Mouse (Mus musculus): ENCODE measurements at regions not wholly inside any gene's neighbourhood (a gene's known extent, or its start where the extent isn't known, plus 50 kb on each side); places are given as distances from the start of the nearest gene placed in this dataset.
A peak's percentile ranks its signal among the peaks of the same experiment; 100 is the strongest.

DNA sequence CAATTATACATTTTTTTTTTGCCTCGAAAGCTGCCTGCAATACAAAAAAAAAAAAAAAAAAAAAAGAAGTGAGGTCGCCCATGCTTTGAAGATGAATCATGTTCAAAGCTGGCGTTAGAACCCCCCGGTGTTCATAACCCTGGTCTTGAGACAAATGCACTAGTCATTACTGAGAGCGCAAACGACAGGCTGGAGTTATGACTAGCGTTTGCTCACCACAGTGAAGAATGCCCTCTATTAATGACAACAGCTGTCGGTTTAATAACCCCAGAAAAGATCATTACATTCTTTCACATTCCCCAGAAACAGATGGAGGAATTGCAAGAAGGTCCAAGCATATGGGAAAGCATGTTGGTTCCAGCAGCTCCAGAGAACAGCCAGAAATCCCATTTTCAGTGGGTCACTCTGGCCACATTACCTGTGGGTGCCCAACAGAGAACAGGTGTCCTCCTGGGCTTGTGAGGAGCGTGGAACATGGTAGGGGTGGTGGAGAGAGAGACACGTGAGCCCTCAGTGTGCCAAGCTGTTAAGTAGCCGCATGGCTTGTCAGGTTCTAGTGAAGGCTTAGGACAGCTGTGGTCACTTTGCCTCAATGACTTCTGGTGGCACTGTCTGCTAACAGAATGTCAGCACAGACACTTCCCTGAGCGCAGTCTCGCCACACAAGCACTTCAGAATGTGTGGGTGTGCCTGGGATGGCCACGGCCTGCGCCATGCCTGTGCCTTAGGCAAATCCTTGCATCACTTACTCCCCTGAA, 60.4 kb downstream of the Aipl1 start:
- DNase-seq (ENCODE audit: low spot score in 2 of 2) = no peak

DNA sequence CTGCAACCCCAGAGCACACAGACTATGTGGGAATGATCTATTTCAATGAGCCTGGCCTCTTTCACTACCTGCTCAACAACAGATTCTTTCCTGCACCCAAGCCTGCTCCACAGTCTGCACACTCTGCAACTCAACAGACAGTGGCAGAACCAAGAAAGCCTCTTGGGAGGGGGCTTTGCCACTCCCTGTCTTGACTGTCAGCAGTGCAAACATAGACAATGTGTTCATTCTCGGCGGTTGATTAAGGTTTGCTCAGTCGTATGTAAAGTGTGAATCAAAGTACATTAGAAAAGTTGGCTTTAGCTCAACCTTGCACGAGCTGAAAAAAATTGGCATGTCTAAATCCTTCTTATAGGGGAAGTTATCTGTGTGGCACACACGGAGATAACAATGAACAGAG, 66.0 kb downstream of the Aipl1 start:
- no peak for DNase-seq (ENCODE audit: low spot score in 2 of 2)

DNA sequence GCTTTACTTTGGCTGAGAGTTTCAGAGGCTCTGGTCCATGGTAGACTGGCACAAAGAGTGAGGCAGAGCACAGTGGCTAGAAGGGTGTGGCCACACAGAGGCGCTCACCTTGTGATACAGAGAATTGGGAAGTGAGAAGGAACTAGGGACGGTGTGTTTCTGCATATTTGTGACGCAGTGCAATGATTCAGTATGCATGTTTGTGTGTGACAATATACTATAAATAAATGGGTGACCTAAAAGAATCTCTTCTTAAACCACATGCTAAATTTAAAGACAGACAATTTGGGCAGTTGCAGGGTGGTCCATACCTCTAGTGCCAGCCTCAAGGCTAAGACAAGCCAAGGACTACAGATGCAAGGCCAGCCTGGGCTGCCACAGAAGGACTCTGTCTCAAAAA, 75.0 kb downstream of the Aipl1 start:
- no peak for DNase-seq (ENCODE audit: low spot score in 2 of 2)

DNA sequence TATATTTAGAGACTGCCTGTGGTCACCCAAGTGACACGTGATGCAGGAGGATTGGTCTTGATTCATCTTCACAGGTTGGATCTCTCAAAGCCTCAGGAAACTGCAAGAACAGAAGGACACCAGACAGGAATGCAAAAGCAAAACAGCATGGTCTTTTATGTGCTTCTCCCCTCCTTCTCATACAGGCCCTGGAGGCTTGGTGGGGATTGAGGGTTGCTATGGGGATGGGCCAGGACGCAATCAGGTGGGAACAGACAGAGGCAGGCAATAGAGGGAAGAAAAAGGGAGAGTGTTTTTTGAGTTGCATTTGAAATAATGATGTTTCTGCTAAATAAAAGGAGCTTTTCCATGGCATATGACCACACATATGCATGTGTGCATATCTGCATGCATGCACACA, 84.8 kb downstream of the Aipl1 start:
- no peak for DNase-seq (ENCODE audit: low spot score in 2 of 2)

DNA sequence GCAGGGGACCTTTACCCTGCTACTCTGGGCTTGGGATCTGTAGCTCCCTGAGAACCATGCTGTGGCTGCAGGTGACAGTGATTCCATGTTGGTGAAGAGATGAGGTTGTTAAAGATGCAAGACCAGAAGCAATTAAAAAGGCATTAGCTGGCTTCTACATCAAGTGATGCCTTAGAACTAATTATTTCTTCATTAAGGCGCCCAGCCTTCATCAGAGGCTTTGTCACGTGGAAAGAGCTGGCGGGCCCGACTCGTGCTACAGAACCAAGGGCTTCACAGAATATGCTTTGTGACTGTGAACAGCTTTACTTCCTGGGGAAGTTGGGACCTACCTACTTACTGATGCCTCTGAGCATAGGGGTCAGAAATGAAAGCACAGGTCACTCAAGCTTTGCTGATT, 90.1 kb downstream of the Aipl1 start:
- DNase-seq (ENCODE audit: low spot score in 2 of 2) = no peak

DNA sequence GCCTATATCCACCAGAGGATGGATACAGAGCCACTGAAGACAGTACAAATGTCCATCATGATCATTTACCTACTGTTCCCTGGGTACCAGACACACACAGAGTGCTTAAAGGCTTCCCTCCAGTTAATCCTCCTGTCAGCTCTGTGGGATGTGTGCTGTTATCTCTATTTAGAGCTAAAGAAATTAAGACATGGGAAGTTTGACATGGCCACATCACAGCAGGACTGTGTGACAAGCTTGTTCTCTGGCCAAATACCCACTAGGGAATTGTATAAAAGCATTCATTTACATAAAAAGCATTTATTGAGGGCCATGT, 92.3 kb downstream of the Aipl1 start:
- no peak for DNase-seq (ENCODE audit: low spot score in 2 of 2)

DNA sequence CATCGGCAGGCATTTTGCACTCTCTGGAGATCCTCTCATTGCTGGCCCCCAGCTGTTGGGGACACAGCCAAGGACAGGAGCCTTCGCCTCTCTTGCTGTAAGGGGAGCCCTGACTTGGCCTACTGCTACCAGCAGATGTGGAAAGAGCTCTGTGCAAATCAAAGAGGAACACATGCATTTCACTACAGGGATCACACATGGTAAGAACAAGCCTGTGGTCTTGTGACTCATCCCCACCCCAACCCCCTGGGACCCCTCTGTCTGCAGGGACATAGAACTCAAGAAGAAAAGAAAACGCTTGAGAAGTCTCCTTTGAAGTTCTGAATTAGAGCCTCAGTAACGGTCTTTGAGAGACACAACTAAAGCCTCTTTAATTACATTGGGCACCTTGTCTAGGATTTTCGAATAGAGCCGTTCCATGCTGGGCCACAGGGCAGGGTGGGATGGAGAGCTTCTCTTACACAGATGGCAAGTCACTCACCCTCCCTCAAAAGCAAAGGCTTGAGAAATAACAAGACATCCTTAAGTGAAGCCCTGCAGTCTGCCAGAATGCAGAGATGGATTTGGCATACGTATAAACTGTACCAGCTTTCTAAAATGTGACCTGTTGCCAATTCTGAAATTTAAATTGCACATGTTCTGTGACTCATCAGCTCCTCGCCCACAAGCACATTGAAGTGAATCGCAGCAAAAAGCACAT, 92.8 kb downstream of the Aipl1 start:
- DNase-seq (ENCODE audit: low spot score in 2 of 2) = no peak

DNA sequence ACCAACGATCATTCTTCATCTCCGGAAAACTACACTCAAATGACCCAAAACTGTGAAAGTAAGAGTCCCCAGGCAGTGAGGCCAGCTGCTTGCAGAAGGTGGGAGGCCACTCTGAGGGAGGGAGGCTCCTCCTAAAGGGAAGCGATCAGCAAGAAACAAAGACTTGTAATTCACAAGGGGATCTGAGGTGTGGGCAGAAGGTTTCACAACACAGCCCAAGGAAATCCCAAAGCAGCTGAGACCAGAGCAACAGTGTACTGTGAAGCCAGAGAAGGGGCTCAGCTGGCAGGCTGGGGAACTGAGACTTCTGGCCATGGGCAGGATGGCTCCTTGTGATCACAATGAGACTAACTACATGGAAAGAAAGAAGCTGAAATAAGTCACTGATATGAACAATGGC, 93.8 kb downstream of the Aipl1 start:
- DNase-seq (ENCODE audit: low spot score in 2 of 2) = no peak

DNA sequence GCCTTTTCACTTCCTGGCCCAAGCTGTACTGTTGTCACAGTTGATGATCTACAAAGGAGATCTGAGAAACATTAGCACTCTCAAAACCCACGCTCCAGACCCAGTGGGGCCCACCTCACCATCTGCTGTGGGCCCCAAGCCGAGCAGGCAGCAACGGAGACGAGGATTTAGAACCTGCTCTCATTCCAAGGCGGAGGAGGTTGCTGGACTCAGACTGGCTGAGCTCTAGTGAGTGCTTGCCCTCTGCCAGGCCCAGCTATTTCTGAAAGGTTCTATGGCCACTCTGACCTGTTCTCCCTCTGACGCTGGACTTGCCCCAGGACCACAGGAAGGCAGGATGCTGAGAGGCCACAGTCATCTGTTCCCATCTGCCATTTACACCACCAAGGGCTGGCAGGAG, 98.2 kb downstream of the Aipl1 start:
- DNase-seq (ENCODE audit: low spot score in 2 of 2) = no peak

DNA sequence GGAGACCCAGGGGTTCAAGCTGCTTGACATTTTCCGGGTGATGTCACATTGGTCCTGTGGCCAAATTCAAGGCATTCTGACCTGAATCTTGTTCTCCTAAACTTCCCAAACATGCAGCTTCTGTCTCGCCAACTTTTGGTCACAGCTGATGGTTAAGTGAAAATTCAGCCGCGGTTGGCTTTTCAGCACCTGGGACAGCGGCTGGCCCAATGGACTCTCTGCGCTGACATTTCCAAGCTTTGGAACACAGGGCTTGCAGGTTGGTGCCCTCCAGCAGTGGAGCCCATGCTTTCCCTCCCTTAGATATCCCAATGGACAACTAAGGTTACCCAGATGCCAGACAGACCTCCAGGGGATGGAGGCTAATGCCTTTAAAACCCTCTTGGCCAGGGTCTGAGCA, 100.2 kb downstream of the Aipl1 start:
- DNase-seq (ENCODE audit: low spot score in 2 of 2) = peak in 1 of 2 experiments; percentile 3

DNA sequence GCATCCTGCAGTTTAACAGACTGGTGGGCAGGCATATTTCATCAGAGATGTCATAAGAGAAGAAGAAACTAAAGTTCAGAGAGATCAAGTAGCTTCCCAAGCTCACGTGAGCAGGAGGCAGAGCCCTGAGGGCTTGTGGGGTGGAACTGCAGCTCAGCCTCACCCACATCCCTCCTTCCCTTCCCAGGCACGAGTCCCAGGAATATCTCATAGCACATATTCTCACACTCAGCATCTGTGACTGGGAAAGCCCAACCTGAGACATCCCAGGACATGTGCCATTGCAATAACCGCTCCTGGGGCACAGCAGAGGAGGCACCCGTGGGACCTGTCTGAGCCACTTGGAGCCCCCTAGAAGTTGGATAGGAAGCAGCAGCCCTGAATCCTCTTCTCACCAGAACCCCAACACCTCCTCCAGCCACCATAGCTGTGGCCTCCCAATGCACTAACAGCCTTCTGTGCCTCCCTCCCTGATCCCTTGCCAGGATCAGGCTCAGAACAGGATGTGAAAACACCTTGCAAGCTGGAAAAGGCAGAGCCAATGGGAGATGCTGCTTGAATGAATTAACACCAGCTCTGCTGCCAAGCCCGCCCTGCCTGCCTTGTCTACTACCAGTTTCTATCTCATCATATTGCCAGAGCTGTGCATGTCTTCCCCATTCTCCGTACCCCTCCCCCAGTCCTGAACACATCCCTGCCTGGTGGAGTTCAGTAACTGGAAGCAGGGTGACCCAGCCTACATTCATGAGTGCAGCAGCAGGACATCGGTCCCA, 107.4 kb downstream of the Aipl1 start:
- no peak for DNase-seq (ENCODE audit: low spot score in 2 of 2)

DNA sequence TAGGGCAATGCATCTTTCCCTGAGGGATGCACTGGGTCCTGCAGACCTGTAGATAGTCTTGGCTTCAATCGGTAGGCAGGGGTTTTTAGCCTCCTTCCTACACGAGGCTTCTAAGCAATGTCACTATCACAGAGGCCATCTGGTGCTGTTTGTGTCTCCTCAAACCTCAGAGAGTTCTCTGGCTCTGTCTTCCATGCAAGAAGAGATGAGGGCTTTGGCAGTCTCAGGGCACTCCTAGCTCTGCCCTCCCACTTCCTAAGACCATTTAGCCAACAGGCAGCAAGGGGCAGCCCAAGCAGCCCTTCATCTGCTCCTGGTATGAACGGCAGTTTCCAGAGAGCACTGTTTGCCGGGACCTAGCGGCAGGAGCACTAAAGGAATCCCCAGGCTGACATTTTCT, 122.6 kb downstream of the Aipl1 start:
- no peak for DNase-seq (ENCODE audit: low spot score in 2 of 2)

DNA sequence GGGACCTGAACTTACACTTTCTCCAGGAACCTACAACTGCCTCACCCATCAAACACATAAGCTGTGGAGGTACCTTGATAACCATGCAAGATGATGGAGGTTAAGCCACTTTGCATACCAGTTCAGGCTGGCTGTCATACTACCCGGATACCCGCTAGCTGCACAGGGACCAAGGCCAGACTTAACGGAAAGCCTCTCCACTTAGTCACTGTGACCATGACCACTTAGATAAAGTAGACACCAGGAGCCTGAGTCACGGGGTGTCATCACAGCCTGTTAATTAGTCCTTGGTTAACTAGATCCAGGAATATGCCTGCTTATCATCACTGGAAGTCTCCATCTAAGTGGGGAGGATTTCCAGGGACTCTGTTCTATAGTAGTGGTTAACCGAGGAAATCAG, 124.7 kb downstream of the Aipl1 start:
- DNase-seq (ENCODE audit: low spot score in 2 of 2) = no peak

DNA sequence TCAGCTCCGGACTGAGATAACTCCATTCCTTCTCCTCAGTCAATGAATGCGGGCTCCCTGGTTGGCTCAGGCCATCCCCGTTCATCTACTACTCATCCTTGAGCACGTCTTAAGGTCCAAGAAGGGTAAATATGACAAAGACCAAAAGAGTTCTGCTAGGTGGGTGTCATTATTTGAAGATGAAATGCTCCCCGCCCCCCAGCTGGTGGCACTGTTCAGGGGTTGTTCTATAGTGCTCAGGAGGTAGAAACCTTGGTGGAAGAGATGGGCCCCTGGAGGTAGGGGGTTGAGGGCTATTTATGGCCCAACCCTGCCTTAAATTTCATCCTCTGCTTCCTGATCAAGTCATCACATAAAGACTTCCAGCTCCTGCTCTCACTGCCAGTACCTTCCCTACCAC, 126.0 kb downstream of the Aipl1 start:
- no peak for DNase-seq (ENCODE audit: low spot score in 2 of 2)

DNA sequence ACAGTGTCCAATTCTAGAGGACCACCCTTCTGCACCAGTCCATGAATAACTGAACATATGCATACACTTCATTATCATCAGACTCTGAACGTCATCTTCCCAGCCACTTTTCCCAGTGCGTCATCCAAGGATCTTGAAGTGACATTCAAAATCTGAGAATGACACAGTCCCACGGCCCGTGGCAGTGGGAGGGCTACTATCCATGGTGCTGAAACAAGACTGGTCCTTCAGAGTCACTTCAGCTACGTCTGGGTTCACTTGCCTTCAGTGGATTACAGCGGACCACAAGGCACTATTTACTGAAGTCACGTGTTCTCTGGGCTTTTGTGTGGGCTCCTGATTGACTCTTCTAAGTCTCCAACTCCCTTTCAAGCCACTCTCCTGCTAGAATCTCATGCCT, 128.7 kb downstream of the Aipl1 start:
- no peak for DNase-seq (ENCODE audit: low spot score in 2 of 2)

DNA sequence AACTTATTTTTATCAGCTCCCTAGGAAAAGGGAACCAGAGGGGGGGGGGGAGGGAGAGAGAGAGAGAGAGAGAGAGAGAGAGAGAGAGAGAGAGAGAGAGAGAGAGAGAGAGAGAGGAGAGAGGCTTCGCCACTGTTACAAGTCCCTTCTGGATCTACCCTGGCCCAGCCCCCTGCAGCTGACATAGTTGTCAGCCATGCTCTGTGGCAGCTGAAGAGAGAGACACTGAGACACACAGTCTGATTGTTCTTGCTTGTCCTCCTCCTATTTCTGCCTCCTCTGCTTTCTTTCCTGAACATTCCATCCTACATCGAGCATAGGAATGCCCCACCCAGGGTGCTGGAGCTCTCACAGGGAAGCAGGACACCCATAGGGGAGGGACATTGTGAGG, 134.3 kb downstream of the Aipl1 start:
- DNase-seq (ENCODE audit: low spot score in 2 of 2) = no peak

DNA sequence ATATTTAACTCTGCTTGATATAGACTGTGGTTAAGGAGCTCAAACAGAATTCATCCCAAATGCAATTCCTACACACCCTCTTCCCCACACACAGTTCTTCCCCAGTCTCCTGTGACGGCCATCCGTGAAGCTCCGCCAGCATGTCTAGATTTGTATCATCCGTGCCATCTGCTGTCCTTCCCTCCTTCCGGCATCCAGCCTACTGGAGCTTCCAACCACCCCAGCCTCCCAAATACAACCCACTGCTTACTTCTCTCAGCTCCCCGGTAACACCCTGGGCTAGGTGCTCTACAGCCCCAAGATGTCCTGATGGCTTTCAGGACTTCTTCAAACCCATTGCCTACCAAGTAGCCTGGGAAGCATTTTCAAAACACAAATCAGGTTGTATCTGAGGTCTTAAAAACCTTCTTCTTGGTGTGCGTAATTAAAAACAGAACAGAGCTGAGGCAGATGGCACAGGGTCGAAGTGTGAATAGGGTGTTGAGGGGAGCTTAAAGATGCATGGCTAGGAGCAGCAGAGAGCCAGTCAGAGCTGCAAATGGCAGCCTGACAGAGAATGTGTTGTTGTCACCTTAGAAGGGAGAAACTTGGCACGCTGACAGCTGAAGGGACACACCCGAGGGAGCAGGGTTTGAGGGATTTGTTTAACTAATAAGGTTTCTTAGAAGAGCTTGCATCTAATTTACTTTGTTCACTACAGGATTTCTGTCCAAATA, 134.8 kb downstream of the Aipl1 start:
- no peak for DNase-seq (ENCODE audit: low spot score in 2 of 2)

DNA sequence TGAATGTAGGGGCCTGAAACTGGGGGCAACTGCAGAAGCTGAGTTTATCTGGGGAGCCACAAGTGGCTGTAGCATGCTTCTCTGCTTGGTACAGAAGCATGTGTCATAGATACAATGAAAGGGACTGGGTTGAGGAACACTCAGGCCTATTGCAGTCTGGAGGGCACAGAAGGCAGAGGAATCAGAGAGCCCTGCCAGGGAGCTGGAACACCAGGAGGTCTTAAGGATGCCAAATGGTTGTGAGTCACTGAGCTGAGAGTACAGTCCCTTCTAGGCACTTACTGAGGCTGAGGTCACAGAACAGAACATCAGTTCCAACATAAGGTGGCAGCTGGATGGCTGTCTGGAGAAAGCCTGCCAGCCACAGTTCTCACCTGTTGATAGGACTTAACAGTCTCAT, 136.5 kb downstream of the Aipl1 start:
- DNase-seq (ENCODE audit: low spot score in 2 of 2) = no peak

DNA sequence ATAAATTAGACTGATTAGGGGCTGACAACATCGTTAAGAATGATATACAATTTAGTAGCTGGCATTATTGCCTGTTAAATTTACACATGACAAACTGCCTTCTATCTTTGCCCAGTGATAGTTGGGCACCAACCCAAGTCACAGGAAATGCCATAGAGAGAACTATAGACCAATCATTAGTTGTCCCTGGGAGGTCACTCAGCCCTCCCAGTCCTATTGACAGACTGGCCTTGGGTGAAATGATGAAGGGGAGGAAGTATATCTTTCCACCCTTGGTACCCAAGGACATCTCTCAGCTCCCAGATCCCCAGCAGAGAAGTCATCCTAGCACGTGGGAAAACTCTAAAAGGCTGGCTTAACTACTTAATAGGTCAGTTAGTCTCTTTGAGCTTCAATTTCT, 139.8 kb downstream of the Aipl1 start:
- DNase-seq (ENCODE audit: low spot score in 2 of 2) = no peak

DNA sequence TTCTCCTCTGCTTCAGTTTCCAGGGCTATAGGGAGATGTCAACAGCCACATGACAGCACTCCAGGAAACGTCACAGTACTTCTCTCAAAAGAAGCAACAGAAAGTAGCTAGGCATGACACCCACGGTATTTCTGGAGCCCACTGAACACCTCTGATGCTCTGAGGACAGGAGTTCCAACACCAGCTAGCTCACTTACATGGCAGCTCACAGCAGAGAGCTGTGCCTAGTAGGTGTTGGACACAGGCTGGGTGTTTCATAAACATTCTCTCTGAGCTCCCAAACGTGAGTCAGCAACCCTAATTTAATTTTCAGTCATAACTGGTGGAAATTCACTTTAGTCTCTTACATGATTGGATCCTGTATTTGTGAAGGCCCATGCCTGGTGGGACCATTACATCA, 140.2 kb downstream of the Aipl1 start:
- no peak for DNase-seq (ENCODE audit: low spot score in 2 of 2)

DNA sequence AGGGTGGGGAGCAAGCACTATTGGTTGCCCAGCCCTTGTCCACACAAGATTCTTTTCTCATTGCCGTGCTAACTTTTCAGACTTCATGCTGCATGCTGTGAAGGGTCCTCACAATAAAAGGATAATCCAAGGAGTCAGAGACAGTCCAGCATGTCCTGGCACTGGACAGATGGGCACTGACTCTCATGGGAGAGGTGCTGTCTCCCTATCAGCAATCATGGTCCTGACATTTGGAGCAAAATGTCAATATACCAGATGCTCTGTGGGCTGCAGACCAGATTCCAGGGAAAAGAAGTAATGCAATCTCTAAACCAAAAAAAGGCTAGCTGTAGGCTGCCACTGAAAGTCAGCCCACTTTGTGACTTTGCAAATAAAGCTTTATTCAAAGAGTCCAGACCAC, 141.5 kb downstream of the Wscd1 start:
- no peak for DNase-seq (ENCODE audit: low spot score in 2 of 2)

DNA sequence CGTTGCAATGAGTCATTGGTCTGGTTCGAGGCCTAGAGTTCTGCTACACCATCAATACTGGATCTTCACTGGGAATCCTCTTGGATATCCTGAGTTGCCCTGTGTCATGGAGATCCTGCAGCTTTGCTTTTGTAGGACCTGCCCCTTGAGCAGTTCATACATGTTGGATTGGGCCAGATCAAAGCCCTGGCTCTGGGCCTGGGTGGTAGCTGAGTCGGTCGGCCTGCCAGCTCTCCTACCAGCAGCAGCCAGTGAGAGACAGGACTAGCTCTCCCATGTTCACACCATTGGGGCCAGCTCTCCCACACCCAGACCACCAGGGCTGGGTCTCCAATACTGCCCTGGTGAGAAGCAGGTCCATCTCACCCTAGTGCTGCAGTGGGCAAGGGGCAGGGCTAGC, 139.4 kb downstream of the Wscd1 start:
- no peak for DNase-seq (ENCODE audit: low spot score in 2 of 2)

DNA sequence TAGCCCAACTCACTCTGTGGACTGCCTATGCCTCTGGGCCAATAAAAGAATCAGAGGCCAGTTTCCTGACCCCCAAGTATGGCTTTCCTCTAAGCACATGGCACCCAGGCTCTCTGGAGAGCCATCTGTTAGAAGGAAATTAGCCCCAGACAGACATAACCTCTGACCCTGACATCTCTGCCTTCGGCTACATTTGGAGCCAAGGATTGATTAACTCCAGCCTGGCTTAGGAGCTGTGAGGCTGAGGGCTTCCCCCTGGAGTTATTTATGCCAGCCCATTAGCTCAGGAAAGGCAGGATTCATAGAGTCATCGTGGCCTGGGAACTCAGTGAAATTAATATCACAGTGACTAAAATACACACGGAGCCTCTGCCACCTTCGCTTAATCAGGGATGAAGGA, 137.5 kb downstream of the Wscd1 start:
- no peak for DNase-seq (ENCODE audit: low spot score in 2 of 2)
